Mouse (Mus musculus): Measurements from ENCODE around the gene Phgr1. TPM values are rescaled to one million over a fixed set of nuclear protein-coding genes. Genes with fewer than 3 reads are reported as not detected.

Gene Phgr1
- total RNA-seq (2014; rRNA removed) (not detected in 2 replicates), polyA plus RNA-seq (2015; fragmentation: Nextera tagmentation; extraction: Ambion mirVana) (not detected in 2 replicates)

GRCm38 (mm10) chr2:118772158-118772874 is at the start of gene Phgr1:
Phgr1 (plus strand) TSS chr2:118772769.
- H3K27ac ChIP-seq (ENCODE audit: low read depth, low read length): no peak within 1 kb of the TSS
- no peaks in the 10 kb centered on the region for H3K4me1 ChIP-seq (ENCODE audit: insufficient read depth, low read length)
- no peaks in the 10 kb centered on the region for H3K36me3 ChIP-seq (ENCODE audit: insufficient read depth, low read length)
- H3K9me3 ChIP-seq (ENCODE audit: low read length): no peaks in the 10 kb centered on the region
- 81% methylated on average over 6 of the region's 6 CpGs for WGBS
- no peak within 1 kb of the TSS for H3K4me3 ChIP-seq (ENCODE audit: low read depth, low read length)
- ATAC-seq (ENCODE audit: low FRiP score): no peak
- H3K9ac ChIP-seq (replicated peaks; ENCODE audit: low read length, poor library complexity, severe bottlenecking): no peak within 1 kb of the TSS
- DNase-seq (ENCODE audit: low spot score): no peak
- H3K27me3 ChIP-seq (ENCODE audit: insufficient read depth, low read length): no peaks in the 10 kb centered on the region
- no peak within 1 kb of the TSS for H3K4me2 ChIP-seq (ENCODE audit: low read depth, low read length, poor library complexity, severe bottlenecking)
- no peak for TF ChIP-seq CTCF (IDR thresholded peaks at IDR 0.05)

- Histone ChIP-seq H3K9me3 (ENCODE audit: low read length) (no peaks in the 10 kb centered on the region), H3K4me3 (ENCODE audit: low read depth, low read length) (no peak overlapping the region), H3K27ac (ENCODE audit: low read depth, low read length) (no peak overlapping the region), H3K36me3 (ENCODE audit: insufficient read depth, low read length) (no peaks in the 10 kb centered on the region), H3K9ac (replicated peaks; ENCODE audit: low read length, poor library complexity, severe bottlenecking) (no peak overlapping the region), H3K4me2 (ENCODE audit: low read depth, low read length, poor library complexity, severe bottlenecking) (no peak overlapping the region), H3K27me3 (ENCODE audit: insufficient read depth, low read length) (no peaks in the 10 kb centered on the region), H3K4me1 (ENCODE audit: insufficient read depth, low read length) (no peaks in the 10 kb centered on the region)
- WGBS: 82% methylated on average over 15 of the region's 15 CpGs
- ATAC-seq (ENCODE audit: low FRiP score): no peak
- DNase-seq (ENCODE audit: low spot score): no peak
- no peak for TF ChIP-seq CTCF (IDR thresholded peaks at IDR 0.05)
Measured at GRCm38 (mm10) chr2:118723693-118724486, 48.7 kb upstream of the Phgr1 start.

- DNase-seq (ENCODE audit: low spot score): no peak
- H3K27ac ChIP-seq (ENCODE audit: low read depth, low read length): no peak overlapping the region
- 84% methylated on average over 4 of the region's 4 CpGs for WGBS
Measured at GRCm38 (mm10) chr2:118725511-118725910, 47.1 kb upstream of the Phgr1 start.

GRCm38 (mm10) chr2:118726873-118727272 is 45.7 kb upstream of the Phgr1 start:
- ATAC-seq (ENCODE audit: low FRiP score) (no peak), DNase-seq (ENCODE audit: low spot score) (no peak)
- Histone ChIP-seq H3K36me3 (ENCODE audit: insufficient read depth, low read length) (no peaks in the 10 kb centered on the region), H3K4me1 (ENCODE audit: insufficient read depth, low read length) (no peaks in the 10 kb centered on the region), H3K27me3 (ENCODE audit: insufficient read depth, low read length) (peaks cover 3% of the 10 kb centered on the region; the same call in 1 of the 2 replicates), H3K4me3 (ENCODE audit: low read depth, low read length) (no peak overlapping the region), H3K27ac (ENCODE audit: low read depth, low read length) (no peak overlapping the region), H3K4me2 (ENCODE audit: low read depth, low read length, poor library complexity, severe bottlenecking) (no peak overlapping the region), H3K9me3 (ENCODE audit: low read length) (no peaks in the 10 kb centered on the region), H3K9ac (replicated peaks; ENCODE audit: low read length, poor library complexity, severe bottlenecking) (no peak overlapping the region)
- TF ChIP-seq CTCF (IDR thresholded peaks at IDR 0.05): no peak
- 88% methylated on average over 2 of the region's 2 CpGs for WGBS

More at GRCm38 (mm10) chr2:118725511-118725910, 47.1 kb upstream of the Phgr1 start:
- no peaks in the 10 kb centered on the region for H3K36me3 ChIP-seq (ENCODE audit: insufficient read depth, low read length)
- no peak overlapping the region for H3K4me3 ChIP-seq (ENCODE audit: low read depth, low read length)
- no peaks in the 10 kb centered on the region for H3K9me3 ChIP-seq (ENCODE audit: low read length)
- H3K4me1 ChIP-seq (ENCODE audit: insufficient read depth, low read length): no peaks in the 10 kb centered on the region
- no peak for ATAC-seq (ENCODE audit: low FRiP score)
- no peak for TF ChIP-seq CTCF (IDR thresholded peaks at IDR 0.05)
- H3K9ac ChIP-seq (replicated peaks; ENCODE audit: low read length, poor library complexity, severe bottlenecking): no peak overlapping the region
- no peak overlapping the region for H3K4me2 ChIP-seq (ENCODE audit: low read depth, low read length, poor library complexity, severe bottlenecking)
- H3K27me3 ChIP-seq (ENCODE audit: insufficient read depth, low read length): peaks cover under 1% of the 10 kb centered on the region; the same call in 1 of the 2 replicates

GRCm38 (mm10) chr2:118727911-118728310 is 44.7 kb upstream of the Phgr1 start:
- ATAC-seq (ENCODE audit: low FRiP score) (no peak), DNase-seq (ENCODE audit: low spot score) (no peak)
- no peaks in the 10 kb centered on the region for H3K36me3 ChIP-seq (ENCODE audit: insufficient read depth, low read length)
- H3K4me3 ChIP-seq (ENCODE audit: low read depth, low read length): no peak overlapping the region
- H3K4me1 ChIP-seq (ENCODE audit: insufficient read depth, low read length): no peaks in the 10 kb centered on the region
- H3K4me2 ChIP-seq (ENCODE audit: low read depth, low read length, poor library complexity, severe bottlenecking): no peak overlapping the region
- H3K27ac ChIP-seq (ENCODE audit: low read depth, low read length): no peak overlapping the region
- no peak for TF ChIP-seq CTCF (IDR thresholded peaks at IDR 0.05)
- WGBS: 36% methylated on average over 9 of the region's 9 CpGs
- no peaks in the 10 kb centered on the region for H3K9me3 ChIP-seq (ENCODE audit: low read length)
- H3K27me3 ChIP-seq (ENCODE audit: insufficient read depth, low read length): peaks cover 8% of the 10 kb centered on the region
- no peak overlapping the region for H3K9ac ChIP-seq (replicated peaks; ENCODE audit: low read length, poor library complexity, severe bottlenecking)

- Histone ChIP-seq H3K27ac (ENCODE audit: low read depth, low read length) (no peak within 1 kb of the TSS), H3K9me3 (ENCODE audit: low read length) (no peaks in the 10 kb centered on the region), H3K4me1 (ENCODE audit: insufficient read depth, low read length) (no peaks in the 10 kb centered on the region), H3K36me3 (ENCODE audit: insufficient read depth, low read length) (no peaks in the 10 kb centered on the region), H3K27me3 (ENCODE audit: insufficient read depth, low read length) (peaks cover 8% of the 10 kb centered on the region), H3K4me3 (ENCODE audit: low read depth, low read length) (no peak within 1 kb of the TSS), H3K4me2 (ENCODE audit: low read depth, low read length, poor library complexity, severe bottlenecking) (no peak within 1 kb of the TSS), H3K9ac (replicated peaks; ENCODE audit: low read length, poor library complexity, severe bottlenecking) (no peak within 1 kb of the TSS)
- ATAC-seq (ENCODE audit: low FRiP score) (no peak), DNase-seq (ENCODE audit: low spot score) (no peak)
- TF ChIP-seq CTCF (IDR thresholded peaks at IDR 0.05): no peak
- 15% methylated on average over 7 of the region's 7 CpGs for WGBS
Measured at GRCm38 (mm10) chr2:118728337-118728736, 44.2 kb upstream of the Phgr1 start, which contains the start of gene Plcb2. Plcb2 (minus strand) TSS chr2:118728438.
